Mouse (Mus musculus) ES-E14 (cell line): ENCODE data around the gene H1fx.

Experiments
- CHD2 ChIP-seq: IDR thresholded peaks from 2 replicates; pipeline ENCODE4 v1.6.1; 2014; ENCODE audit warnings: mild to moderate bottlenecking, low read depth, low read length, inconsistent platforms
- HCFC1 ChIP-seq: IDR thresholded peaks from 2 replicates; pipeline ENCODE4 v1.6.1; 2012; ENCODE audit warnings: low read length, inconsistent platforms, borderline replicate concordance; ENCODE audit not compliant: insufficient read depth
- MAFK ChIP-seq: IDR thresholded peaks from 2 replicates; pipeline ENCODE4 v1.6.1; 2014; ENCODE audit warnings: mild to moderate bottlenecking, low read depth, low read length, inconsistent platforms; ENCODE audit not compliant: insufficient read depth
- ZC3H11A ChIP-seq: IDR thresholded peaks from 2 replicates; pipeline ENCODE4 v1.6.1; 2012; ENCODE audit warnings: low read depth, mild to moderate bottlenecking, inconsistent platforms, low read length, borderline replicate concordance
- ZNF384 ChIP-seq: IDR thresholded peaks from 2 replicates; pipeline ENCODE4 v1.6.1; 2012; ENCODE audit warnings: low read depth, low read length, inconsistent platforms

DNA sequence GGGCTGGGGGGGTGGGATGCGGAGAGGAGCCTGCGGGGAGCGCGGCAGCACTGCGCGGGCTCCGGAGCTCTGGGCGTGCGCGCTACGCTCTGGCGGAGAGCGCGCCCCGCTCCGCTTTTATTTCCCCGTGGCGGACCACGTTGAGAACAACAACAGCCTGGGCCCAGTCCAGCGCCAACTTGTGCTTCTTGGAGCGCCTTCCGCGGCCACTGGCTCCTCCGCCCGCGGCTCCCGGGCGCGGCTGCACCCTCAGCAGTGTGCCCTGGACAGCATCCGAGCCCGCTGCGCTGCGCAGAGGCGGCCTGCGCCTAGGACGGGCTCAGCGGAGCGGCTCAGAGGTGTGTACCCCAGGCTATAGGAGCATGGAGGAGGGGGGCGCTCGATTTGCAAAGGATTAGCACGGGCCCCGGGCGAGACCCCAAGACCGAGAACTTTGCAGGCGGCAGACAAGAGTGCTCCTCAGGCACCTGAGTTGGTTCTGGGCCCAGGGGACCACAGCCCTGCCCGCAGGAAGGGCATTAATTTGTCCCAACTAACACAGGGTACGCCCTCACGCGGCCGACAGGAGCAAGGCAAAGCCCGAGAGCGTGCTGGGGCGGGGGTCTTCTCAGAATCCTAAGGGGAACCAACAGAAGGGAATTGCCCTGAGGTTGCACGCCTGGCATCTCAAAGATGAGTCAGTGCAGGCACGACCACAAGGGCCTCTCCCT, at the start of gene H1fx:
- TF ChIP-seq ZC3H11A: no peak
- no peak for TF ChIP-seq MAFK
- no peak for TF ChIP-seq CHD2
- no peak for TF ChIP-seq ZNF384
- TF ChIP-seq HCFC1: peak; percentile 63
